Mouse (Mus musculus): ENCODE data around the gene Adgrf4. TPM values are rescaled to one million over a fixed set of nuclear protein-coding genes. Genes with fewer than 3 reads are reported as not detected.

Gene Adgrf4
- polyA plus RNA-seq, 1 experiment, result not detected

GRCm38 (mm10) chr17:42702198-42702597 is 10.1 kb upstream of the Adgrf4 start:
- WGBS, result 90% methylated on average over 9 of the region's 9 CpGs
- Histone ChIP-seq H3K4me1 (ENCODE audit: control insufficient read depth, insufficient read depth, insufficient read length, low read length) (no peaks in the 10 kb centered on the region), H3K4me3 (ENCODE audit: low read depth, low read length) (no peak overlapping the region), H3K36me3 (ENCODE audit: control insufficient read depth, insufficient read depth, low read length) (no peaks in the 10 kb centered on the region), H3K27ac (ENCODE audit: insufficient read depth, low read depth, low read length) (no peak overlapping the region), H3K27me3 (ENCODE audit: control insufficient read depth, insufficient read depth, low read length) (no peaks in the 10 kb centered on the region)
- TF ChIP-seq POLR2A (IDR thresholded peaks at IDR 0.05; ENCODE audit: low read depth, low read length) (no peak), CTCF (IDR thresholded peaks at IDR 0.05; ENCODE audit: extremely low read depth, insufficient read length, insufficient replicate concordance, low read depth, low read length) (no peak)

- 79% methylated on average over 4 of the region's 4 CpGs for WGBS
Observed at GRCm38 (mm10) chr17:42694730-42695129, 2.6 kb upstream of the Adgrf4 start.

GRCm38 (mm10) chr17:42690531-42690930 is 1.6 kb downstream of the Adgrf4 start:
- H3K27me3 ChIP-seq (ENCODE audit: control insufficient read depth, insufficient read depth, low read length), result no peaks in the 10 kb centered on the region
- H3K27ac ChIP-seq (ENCODE audit: insufficient read depth, low read depth, low read length), result no peak overlapping the region
- WGBS, result 76% methylated on average over 8 of the region's 8 CpGs
- H3K4me3 ChIP-seq (ENCODE audit: low read depth, low read length), result no peak overlapping the region
- TF ChIP-seq POLR2A (IDR thresholded peaks at IDR 0.05; ENCODE audit: low read depth, low read length) (no peak), CTCF (IDR thresholded peaks at IDR 0.05; ENCODE audit: extremely low read depth, insufficient read length, insufficient replicate concordance, low read depth, low read length) (no peak)
- no peaks in the 10 kb centered on the region for H3K4me1 ChIP-seq (ENCODE audit: control insufficient read depth, insufficient read depth, insufficient read length, low read length)
- H3K36me3 ChIP-seq (ENCODE audit: control insufficient read depth, insufficient read depth, low read length), result no peaks in the 10 kb centered on the region

More at GRCm38 (mm10) chr17:42694730-42695129, 2.6 kb upstream of the Adgrf4 start:
- H3K27ac ChIP-seq (ENCODE audit: insufficient read depth, low read depth, low read length), result no peak overlapping the region
- no peaks in the 10 kb centered on the region for H3K4me1 ChIP-seq (ENCODE audit: control insufficient read depth, insufficient read depth, insufficient read length, low read length)
- H3K36me3 ChIP-seq (ENCODE audit: control insufficient read depth, insufficient read depth, low read length), result no peaks in the 10 kb centered on the region
- no peak overlapping the region for H3K4me3 ChIP-seq (ENCODE audit: low read depth, low read length)
- no peaks in the 10 kb centered on the region for H3K27me3 ChIP-seq (ENCODE audit: control insufficient read depth, insufficient read depth, low read length)
- TF ChIP-seq POLR2A (IDR thresholded peaks at IDR 0.05; ENCODE audit: low read depth, low read length), result no peak
- TF ChIP-seq CTCF (IDR thresholded peaks at IDR 0.05; ENCODE audit: extremely low read depth, insufficient read length, insufficient replicate concordance, low read depth, low read length), result no peak

GRCm38 (mm10) chr17:42658634-42659422 is 33.3 kb downstream of the Adgrf4 start:
- no peak overlapping the region for H3K27ac ChIP-seq (ENCODE audit: insufficient read depth, low read depth, low read length)
- whole genome bisulfite sequencing, result 15% methylated on average over 14 of the region's 14 CpGs
- no peaks in the 10 kb centered on the region; the same call in 1 of the 2 replicates for H3K27me3 ChIP-seq (ENCODE audit: control insufficient read depth, insufficient read depth, low read length)
- H3K36me3 ChIP-seq (ENCODE audit: control insufficient read depth, insufficient read depth, low read length), result no peaks in the 10 kb centered on the region
- no peak overlapping the region for H3K4me3 ChIP-seq (ENCODE audit: low read depth, low read length)
- no peak for TF ChIP-seq POLR2A (IDR thresholded peaks at IDR 0.05; ENCODE audit: low read depth, low read length)
- peak; percentile 84; the same call in 1 of the 2 replicates for TF ChIP-seq CTCF (IDR thresholded peaks at IDR 0.05; ENCODE audit: extremely low read depth, insufficient read length, insufficient replicate concordance, low read depth, low read length)
- H3K4me1 ChIP-seq (ENCODE audit: control insufficient read depth, insufficient read depth, insufficient read length, low read length), result no peaks in the 10 kb centered on the region

GRCm38 (mm10) chr17:42643416-42643815 is 48.7 kb downstream of the Adgrf4 start:
- Histone ChIP-seq H3K4me1 (ENCODE audit: control insufficient read depth, insufficient read depth, insufficient read length, low read length) (no peaks in the 10 kb centered on the region), H3K27me3 (ENCODE audit: control insufficient read depth, insufficient read depth, low read length) (no peaks in the 10 kb centered on the region), H3K36me3 (ENCODE audit: control insufficient read depth, insufficient read depth, low read length) (no peaks in the 10 kb centered on the region), H3K27ac (ENCODE audit: insufficient read depth, low read depth, low read length) (no peak overlapping the region), H3K4me3 (ENCODE audit: low read depth, low read length) (no peak overlapping the region)
- 60% methylated on average over 3 of the region's 3 CpGs for WGBS
- TF ChIP-seq CTCF (IDR thresholded peaks at IDR 0.05; ENCODE audit: extremely low read depth, insufficient read length, insufficient replicate concordance, low read depth, low read length) (no peak), POLR2A (IDR thresholded peaks at IDR 0.05; ENCODE audit: low read depth, low read length) (no peak)

- H3K36me3 ChIP-seq (ENCODE audit: control insufficient read depth, insufficient read depth, low read length), result no peaks in the 10 kb centered on the region
- H3K27ac ChIP-seq (ENCODE audit: insufficient read depth, low read depth, low read length), result no peak overlapping the region
- H3K4me1 ChIP-seq (ENCODE audit: control insufficient read depth, insufficient read depth, insufficient read length, low read length), result no peaks in the 10 kb centered on the region
- no peak overlapping the region for H3K4me3 ChIP-seq (ENCODE audit: low read depth, low read length)
- 84% methylated on average over 2 of the region's 2 CpGs for WGBS
- TF ChIP-seq POLR2A (IDR thresholded peaks at IDR 0.05; ENCODE audit: low read depth, low read length) (no peak), CTCF (IDR thresholded peaks at IDR 0.05; ENCODE audit: extremely low read depth, insufficient read length, insufficient replicate concordance, low read depth, low read length) (no peak)
- no peaks in the 10 kb centered on the region for H3K27me3 ChIP-seq (ENCODE audit: control insufficient read depth, insufficient read depth, low read length)
Observed at GRCm38 (mm10) chr17:42630206-42630605, 61.9 kb downstream of the Adgrf4 start.

GRCm38 (mm10) chr17:42613043-42613737 is 78.9 kb downstream of the Adgrf4 start:
- Histone ChIP-seq H3K4me3 (ENCODE audit: low read depth, low read length) (no peak overlapping the region), H3K36me3 (ENCODE audit: control insufficient read depth, insufficient read depth, low read length) (no peaks in the 10 kb centered on the region), H3K27me3 (ENCODE audit: control insufficient read depth, insufficient read depth, low read length) (peaks cover 3% of the 10 kb centered on the region; the same call in 1 of the 2 replicates), H3K27ac (ENCODE audit: insufficient read depth, low read depth, low read length) (no peak overlapping the region), H3K4me1 (ENCODE audit: control insufficient read depth, insufficient read depth, insufficient read length, low read length) (no peaks in the 10 kb centered on the region)
- no peak; the same call in 1 of the 2 replicates for TF ChIP-seq CTCF (IDR thresholded peaks at IDR 0.05; ENCODE audit: extremely low read depth, insufficient read length, insufficient replicate concordance, low read depth, low read length)
- no peak for TF ChIP-seq POLR2A (IDR thresholded peaks at IDR 0.05; ENCODE audit: low read depth, low read length)
- WGBS, result 34% methylated on average over 6 of the region's 6 CpGs
